Mouse (Mus musculus) right cerebral cortex, postnatal 10 days (tissue): Measurements from ENCODE around the gene Oprm1.
"Not testable (repeated sequence)": the region's sequence is repeated elsewhere in the genome, so short reads cannot be mapped to it uniquely, and the experiment has no call there.

Experiments
- DNase-seq, 2 experiments: peaks; one replicate each; pipeline ENCODE4 v3.0.0; 2021; ENCODE audit warnings: low spot score in 2 of 2

The Oprm1 gene

GRCm38 (mm10) chr10:6758206-6758605 lies at the start of gene Oprm1:
Oprm1 (plus strand) TSS chr10:6758506.
- no peak for DNase-seq

DNA sequence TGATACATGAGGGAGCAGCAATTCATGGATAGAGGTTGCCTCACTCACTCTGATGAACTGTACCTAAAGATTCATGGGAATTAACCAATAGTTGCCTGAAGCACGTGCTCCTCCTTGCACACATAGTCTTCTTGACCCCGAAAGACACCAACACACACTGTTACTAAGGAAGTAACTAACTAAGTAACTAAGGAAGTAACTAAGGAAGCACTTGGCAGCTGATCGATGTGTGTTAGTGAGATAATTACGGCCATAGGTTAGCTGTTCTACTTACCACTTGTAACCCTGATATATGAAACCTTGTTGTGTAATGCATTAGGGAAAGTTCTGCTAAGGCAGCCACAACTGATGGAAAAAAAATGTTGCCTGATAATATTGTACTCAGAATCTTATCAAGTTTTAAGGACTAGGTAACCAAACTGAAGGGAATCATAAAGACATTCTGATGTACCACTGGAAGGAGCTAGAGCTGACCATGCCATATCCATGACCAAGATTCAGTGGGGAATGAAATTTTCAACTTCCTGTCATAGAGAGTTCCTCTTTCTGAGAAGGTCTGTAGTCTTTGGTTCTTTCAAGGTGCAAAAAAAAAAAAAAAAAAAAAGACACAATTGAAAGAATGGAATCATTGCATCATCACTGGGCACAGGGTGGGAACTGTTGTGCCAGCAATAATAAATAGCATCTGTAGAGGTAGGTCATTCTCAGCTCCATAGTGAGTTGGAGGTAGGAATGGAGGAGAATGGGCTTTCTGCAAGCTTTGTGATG lies 40.9 kb upstream of the Oprm1 start:
- no peak for DNase-seq

GRCm38 (mm10) chr10:6723765-6724164 lies 34.5 kb upstream of the Oprm1 start:
- no peak for DNase-seq

DNA sequence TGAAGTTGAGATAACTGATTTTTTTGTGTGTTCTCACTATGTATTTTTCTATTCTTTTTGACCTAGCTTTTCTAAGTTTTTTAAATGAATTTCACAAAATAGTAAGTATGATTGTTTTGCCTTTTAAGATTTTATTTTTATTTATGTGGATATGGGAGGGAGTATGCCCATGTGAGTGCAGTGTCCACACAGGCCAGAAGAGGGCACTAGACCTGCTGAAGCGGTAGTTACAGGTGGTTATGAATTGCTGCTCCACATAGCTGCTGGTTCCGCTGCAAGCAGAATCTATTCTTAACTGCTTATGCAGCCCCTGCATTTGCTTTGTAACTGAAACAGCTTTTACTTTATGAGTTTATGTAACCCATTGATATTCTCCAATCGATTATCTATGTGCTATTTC lies 29.8 kb upstream of the Oprm1 start:
- DNase-seq: no peak

DNA sequence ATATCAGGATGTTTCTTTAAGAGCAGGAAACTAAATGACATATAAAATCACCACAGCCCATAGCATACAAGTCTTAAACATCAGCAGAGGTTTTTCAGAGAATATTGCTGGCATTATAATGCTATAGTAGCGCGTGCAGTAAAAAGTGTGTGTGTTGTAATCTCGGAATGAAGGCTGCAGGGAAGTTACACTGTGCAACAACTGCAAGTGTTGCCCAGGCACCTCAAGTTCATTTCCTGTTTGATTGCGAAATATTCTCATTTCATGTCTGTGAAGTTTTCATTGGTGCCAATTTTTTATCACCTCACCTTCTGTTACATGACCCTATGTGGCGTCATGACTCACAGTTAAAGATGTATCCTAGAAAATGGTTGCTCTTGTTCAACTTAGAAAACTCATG lies 4.9 kb upstream of the Oprm1 start:
- no peak for DNase-seq

- no peak for DNase-seq
Observed at GRCm38 (mm10) chr10:6761287-6761811, 3.0 kb downstream of the Oprm1 start, which contains the start of gene Gm10945. Gm10945 (minus strand) TSS chr10:6761761.

DNA sequence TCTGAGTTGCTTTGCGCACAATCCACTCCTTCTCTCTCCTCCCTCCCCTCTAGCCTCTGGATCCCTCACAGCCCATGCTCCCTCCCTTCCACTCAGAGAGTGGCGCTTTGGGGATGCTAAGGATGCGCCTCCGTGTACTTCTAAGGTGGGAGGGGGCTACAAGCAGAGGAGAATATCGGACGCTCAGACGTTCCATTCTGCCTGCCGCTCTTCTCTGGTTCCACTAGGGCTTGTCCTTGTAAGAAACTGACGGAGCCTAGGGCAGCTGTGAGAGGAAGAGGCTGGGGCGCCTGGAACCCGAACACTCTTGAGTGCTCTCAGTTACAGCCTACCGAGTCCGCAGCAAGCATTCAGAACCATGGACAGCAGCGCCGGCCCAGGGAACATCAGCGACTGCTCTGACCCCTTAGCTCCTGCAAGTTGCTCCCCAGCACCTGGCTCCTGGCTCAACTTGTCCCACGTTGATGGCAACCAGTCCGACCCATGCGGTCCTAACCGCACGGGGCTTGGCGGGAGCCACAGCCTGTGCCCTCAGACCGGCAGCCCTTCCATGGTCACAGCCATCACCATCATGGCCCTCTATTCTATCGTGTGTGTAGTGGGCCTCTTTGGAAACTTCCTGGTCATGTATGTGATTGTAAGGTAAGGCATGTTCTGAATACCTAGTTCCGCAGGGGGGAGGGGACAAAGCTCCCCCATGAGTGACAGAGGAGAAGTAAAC lies 30.4 kb downstream of the Oprm1 start:
- DNase-seq: peak; percentile 33

DNA sequence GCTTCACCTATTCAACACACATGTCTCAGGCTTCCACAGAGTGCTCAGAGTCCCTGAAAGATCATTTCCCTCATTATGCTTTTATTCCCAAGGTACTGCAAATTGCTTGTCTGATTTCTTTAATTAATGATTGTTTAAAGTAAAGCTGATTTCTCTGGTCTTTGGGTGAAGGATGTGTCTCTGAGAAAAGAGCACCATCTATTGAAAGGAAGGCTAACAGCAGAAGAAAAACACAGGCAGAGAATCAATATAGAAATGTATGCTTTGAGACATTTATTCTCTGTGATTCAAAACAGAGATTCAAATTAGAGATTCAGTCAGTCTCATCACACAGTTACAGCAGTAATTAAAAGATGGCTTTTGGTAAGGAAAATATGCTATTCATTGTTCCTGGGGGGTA lies 31.9 kb downstream of the Oprm1 start:
- no peak for DNase-seq

GRCm38 (mm10) chr10:6820626-6821025 lies 62.3 kb downstream of the Oprm1 start:
- DNase-seq: no peak

- DNase-seq: no peak
Observed at GRCm38 (mm10) chr10:6842225-6842624, 83.9 kb downstream of the Oprm1 start.

DNA sequence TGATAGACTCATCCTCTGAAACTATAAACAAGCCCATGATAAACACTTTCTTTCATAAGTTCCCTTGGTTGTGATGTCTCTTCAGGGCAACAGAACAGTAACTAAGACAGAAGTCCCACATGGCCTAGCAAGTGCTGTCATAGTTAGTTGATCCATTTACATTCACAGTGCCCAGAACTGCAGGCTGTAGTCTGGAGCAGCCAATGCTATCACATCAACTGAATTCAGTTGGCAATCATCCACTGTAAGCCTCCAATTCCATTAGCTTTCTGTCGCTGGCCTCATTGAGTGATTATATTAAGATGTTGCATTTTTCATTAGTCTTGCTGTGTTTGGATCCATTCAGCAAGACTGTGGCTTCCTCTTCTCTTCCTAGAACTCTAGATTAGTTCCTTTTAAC lies 88.0 kb downstream of the Oprm1 start:
- no peak for DNase-seq

- peak in 1 of 2 experiments; percentile 27 for DNase-seq
Observed at GRCm38 (mm10) chr10:6848162-6848754, 90.0 kb downstream of the Oprm1 start.

- no peak for DNase-seq
Observed at GRCm38 (mm10) chr10:6848834-6849233, 90.5 kb downstream of the Oprm1 start.

DNA sequence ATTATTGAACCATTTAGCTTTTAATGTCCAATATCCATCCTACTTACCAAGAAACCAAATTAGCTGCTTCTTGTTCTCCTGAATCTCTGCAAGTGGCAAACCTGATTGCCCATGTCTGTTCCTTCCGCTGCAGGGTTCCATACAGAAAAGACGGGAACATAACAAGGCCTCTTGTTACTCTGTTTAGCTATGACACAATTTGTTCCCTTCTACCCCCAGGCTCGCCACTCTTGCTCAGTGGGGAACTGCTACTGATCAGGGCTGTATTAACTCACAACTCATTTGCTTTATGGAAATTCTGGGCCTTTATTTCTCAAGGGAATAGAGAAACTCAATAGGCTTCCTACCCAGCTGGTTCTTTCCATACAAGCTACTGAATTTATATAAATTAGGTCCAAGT lies 97.5 kb downstream of the Oprm1 start:
- DNase-seq: no peak

GRCm38 (mm10) chr10:6871418-6872072 lies 113.2 kb downstream of the Oprm1 start:
- no peak for DNase-seq

DNA sequence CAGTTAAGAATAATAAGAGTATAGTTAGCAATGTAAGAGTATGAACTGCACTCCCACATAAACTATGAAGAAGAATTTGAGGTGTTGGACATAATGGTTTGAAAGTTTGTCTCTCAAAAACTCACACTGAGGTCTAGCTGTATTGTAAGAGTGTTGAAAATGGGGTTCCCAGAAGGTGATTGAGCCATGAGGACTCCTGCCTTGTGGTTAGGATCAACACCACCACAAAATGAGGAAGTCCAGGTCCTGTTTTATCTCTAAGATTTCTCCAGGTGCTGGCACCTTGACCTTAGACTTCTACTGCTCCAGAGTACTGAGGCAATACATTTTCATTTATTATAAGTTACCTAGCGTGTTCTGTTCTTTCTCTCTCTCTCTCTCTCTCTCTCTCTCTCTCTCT lies 115.6 kb downstream of the Oprm1 start:
- DNase-seq: no peak

- DNase-seq: no peak
Observed at GRCm38 (mm10) chr10:6878276-6878881, 120.1 kb downstream of the Oprm1 start.

DNA sequence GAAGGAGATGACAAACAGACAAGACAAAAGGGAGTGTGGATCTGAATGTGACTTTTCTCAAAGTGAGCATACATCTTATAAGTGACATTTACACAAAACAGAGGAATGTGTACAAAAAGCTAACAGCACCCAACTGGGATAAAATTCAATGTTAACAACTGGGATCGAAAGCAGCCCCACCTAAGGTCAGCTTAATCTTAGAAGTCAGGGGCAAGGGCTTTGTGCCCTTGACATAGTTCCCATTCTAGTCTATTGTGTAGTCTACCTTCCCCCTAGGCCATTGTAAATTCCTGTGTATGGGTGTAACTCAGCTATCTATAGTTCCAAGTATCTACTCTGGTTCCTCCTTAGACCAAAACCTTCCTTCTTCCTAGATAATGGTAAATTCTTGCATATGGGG lies 123.7 kb downstream of the Oprm1 start:
- DNase-seq: not testable (repeated sequence)

GRCm38 (mm10) chr10:6885460-6885859 lies 127.2 kb downstream of the Oprm1 start:
- no peak for DNase-seq

DNA sequence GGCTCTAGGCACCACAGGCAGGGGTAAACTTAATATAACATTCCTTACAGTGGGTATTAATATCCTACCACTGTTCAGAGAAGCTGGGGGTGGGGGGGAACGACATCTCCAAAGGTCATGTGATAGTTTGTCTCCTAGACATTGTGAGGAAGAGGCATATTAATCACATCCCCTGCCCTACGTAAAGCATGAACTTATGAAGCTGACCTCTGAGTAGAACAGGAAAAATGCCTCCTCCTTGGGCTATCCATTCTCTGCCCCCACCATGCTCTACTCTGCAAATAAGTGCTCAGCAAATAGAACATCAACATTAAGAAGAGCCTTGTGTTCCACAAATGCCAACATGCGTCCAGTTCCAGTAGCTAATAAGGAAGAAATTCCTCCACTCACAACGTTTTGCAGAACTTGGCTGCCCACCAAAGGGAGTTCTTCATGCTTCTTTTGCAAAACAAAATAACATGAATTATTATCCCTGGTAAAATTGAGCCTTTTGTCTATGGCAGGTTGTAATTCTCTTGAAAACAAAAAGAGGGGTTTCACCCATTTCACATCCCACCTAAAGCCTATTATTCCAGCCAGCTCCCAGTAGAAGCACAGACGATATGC lies 131.4 kb downstream of the Oprm1 start:
- DNase-seq: no peak

- no peak for DNase-seq
Observed at GRCm38 (mm10) chr10:6890348-6891009, 132.2 kb downstream of the Oprm1 start.
